ENCODE assay signal across 11 mouse cellular contexts in the genomic region with DNA sequence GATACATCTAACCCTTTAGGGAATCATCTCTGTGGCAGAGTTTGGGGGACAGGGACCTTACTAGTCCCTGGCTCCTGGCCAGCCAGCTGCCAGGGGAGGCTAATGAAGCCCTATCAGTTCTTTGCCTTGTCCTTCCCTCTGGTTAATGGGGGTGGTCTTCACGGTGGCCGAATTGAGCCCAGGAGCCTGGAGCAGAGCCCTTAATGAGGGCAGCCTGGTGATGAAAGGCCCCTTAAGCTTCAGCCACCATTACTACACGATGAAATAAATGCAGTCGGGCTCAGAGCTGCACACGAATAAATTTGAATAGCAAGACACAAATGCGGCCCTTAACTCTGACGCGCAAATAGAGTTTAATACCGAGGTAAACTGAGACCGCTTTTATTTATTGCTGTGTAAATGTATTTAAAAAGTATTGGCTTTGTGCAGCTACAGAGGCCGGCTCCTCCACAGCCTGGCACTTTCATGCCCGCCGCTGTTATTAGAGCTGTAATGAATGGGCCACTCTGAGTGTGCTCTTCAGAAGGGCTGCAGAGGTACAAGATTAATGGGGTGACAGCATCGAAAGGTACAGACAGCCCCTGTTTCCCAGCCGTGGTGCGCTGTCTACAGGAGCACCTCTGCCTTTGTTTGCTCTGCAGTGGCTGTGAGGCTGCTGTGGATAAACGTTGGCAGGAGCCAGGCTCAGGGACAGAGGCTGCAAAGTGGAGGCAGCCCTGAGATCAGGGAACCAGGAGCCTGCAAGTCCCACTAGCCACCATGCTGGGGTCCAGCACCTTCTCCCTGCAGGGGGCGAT.
DNase-seq lines count a peak whose midpoint lies in the region; ATAC-seq lines count a peak whose summit lies in the region.
"Had no signal": no experiment of that assay in that cellular context is flagged by ENCODE, and none has a peak within 500 bp of the region (broad histone marks: within the 10 kb centered on the region; RNA-seq: fewer than 3 reads in every experiment).

No protein-coding gene starts in this region.

- H3K9ac ChIP-seq in kidney, embryonic 15.5 days: no peak overlapping the region
- peak overlapping the region; percentile 55 for H3K9ac ChIP-seq in forebrain, embryonic 13.5 days
- H3K9ac ChIP-seq in neural tube, embryonic 14.5 days (replicated peaks; ENCODE audit: low read depth, low read length): no peak overlapping the region
- H3K9ac ChIP-seq: liver, embryonic 13.5 days had no signal

- WGBS in kidney, embryonic 15.5 days: 42% methylated on average over 18 of the region's 18 CpGs
- 9% methylated on average over 18 of the region's 18 CpGs for WGBS in forebrain, embryonic 13.5 days
- WGBS in limb, embryonic 10.5 days: 32% methylated on average over 18 of the region's 18 CpGs
- WGBS in neural tube, embryonic 14.5 days: 23% methylated on average over 18 of the region's 18 CpGs

- DNase-seq in kidney, adult 9 months: no peak
- DNase-seq in limb, embryonic 10.5 days (ENCODE audit: low spot score): peak; percentile 71
- DNase-seq in ovary, postnatal 10 days (ENCODE audit: low spot score): no peak
- DNase-seq in right cerebral cortex, postnatal 10 days (ENCODE audit: low spot score in 2 of 2): no peak
- DNase-seq in right cerebral cortex, postnatal 4 days: no peak
- DNase-seq: heart, postnatal 36 days; liver, embryonic 13.5 days had no signal

- H3K4me1 ChIP-seq in kidney, embryonic 15.5 days: peaks cover 28% of the 10 kb centered on the region
- H3K4me1 ChIP-seq in forebrain, embryonic 13.5 days: peaks cover 62% of the 10 kb centered on the region
- H3K4me1 ChIP-seq in limb, embryonic 10.5 days: peaks cover 86% of the 10 kb centered on the region
- H3K4me1 ChIP-seq in neural tube, embryonic 14.5 days (ENCODE audit: control insufficient read depth, insufficient read depth, low read length): peaks cover 38% of the 10 kb centered on the region
- H3K4me1 ChIP-seq: liver, embryonic 13.5 days had no signal

- H3K9me3 ChIP-seq in kidney, embryonic 15.5 days (replicated peaks): no peaks in the 10 kb centered on the region
- no peaks in the 10 kb centered on the region for H3K9me3 ChIP-seq in forebrain, embryonic 13.5 days (replicated peaks)
- H3K9me3 ChIP-seq in limb, embryonic 10.5 days (replicated peaks): no peaks in the 10 kb centered on the region
- H3K9me3 ChIP-seq in neural tube, embryonic 14.5 days (ENCODE audit: control insufficient read depth, low read length): no peaks in the 10 kb centered on the region
- H3K9me3 ChIP-seq: liver, embryonic 13.5 days had no signal

- H3K27me3 ChIP-seq in kidney, embryonic 15.5 days: peaks cover 6% of the 10 kb centered on the region; the same call in 1 of the 2 replicates
- H3K27me3 ChIP-seq in forebrain, embryonic 13.5 days: no peaks in the 10 kb centered on the region
- H3K27me3 ChIP-seq in limb, embryonic 10.5 days (ENCODE audit: low read depth, poor library complexity, severe bottlenecking): no peaks in the 10 kb centered on the region
- no peaks in the 10 kb centered on the region for H3K27me3 ChIP-seq in neural tube, embryonic 14.5 days (ENCODE audit: control insufficient read depth, insufficient read depth, low read length)
- H3K27me3 ChIP-seq: liver, embryonic 13.5 days had no signal

- H3K36me3 ChIP-seq in kidney, embryonic 15.5 days: no peaks in the 10 kb centered on the region
- H3K36me3 ChIP-seq in forebrain, embryonic 13.5 days (ENCODE audit: poor library complexity, severe bottlenecking): no peaks in the 10 kb centered on the region
- H3K36me3 ChIP-seq in limb, embryonic 10.5 days: no peaks in the 10 kb centered on the region
- H3K36me3 ChIP-seq in neural tube, embryonic 14.5 days (ENCODE audit: control insufficient read depth, insufficient read depth, low read length): no peaks in the 10 kb centered on the region
- H3K36me3 ChIP-seq: liver, embryonic 13.5 days had no signal

- ATAC-seq in kidney, embryonic 15.5 days (replicated peaks; ENCODE audit: low FRiP score): no peak
- ATAC-seq in forebrain, embryonic 13.5 days: peak; percentile 57
- peak; percentile 36; the same call in 1 of the 2 replicates for ATAC-seq in neural tube, embryonic 14.5 days (ENCODE audit: low read depth)

- H3K27ac ChIP-seq in kidney, embryonic 15.5 days: peak overlapping the region; percentile 7; the same call in 1 of the 2 replicates
- H3K27ac ChIP-seq in forebrain, embryonic 13.5 days: peak overlapping the region; percentile 77
- H3K27ac ChIP-seq in limb, embryonic 10.5 days: peak overlapping the region; percentile 88
- peak overlapping the region; percentile 49 for H3K27ac ChIP-seq in neural tube, embryonic 14.5 days (ENCODE audit: low read depth, low read length)
- H3K27ac ChIP-seq: layer of hippocampus, adult 2 months; liver, embryonic 13.5 days had no signal

- H3K4me2 ChIP-seq in kidney, embryonic 15.5 days: no peak overlapping the region
- peak overlapping the region; percentile 14 for H3K4me2 ChIP-seq in forebrain, embryonic 13.5 days
- no peak overlapping the region for H3K4me2 ChIP-seq in neural tube, embryonic 14.5 days (ENCODE audit: low read depth, low read length)
- H3K4me2 ChIP-seq: liver, embryonic 13.5 days had no signal

- no peak overlapping the region for H3K4me3 ChIP-seq in kidney, embryonic 15.5 days (replicated peaks)
- no peak overlapping the region for H3K4me3 ChIP-seq in forebrain, embryonic 13.5 days
- no peak overlapping the region; the same call in 1 of the 2 replicates for H3K4me3 ChIP-seq in limb, embryonic 10.5 days
- H3K4me3 ChIP-seq in neural tube, embryonic 14.5 days (ENCODE audit: low read depth, low read length): no peak overlapping the region
- H3K4me3 ChIP-seq: layer of hippocampus, adult 2 months; liver, embryonic 13.5 days had no signal

Comparison
In these comparisons a context has a peak if more than half of its experiments do, and no peak if none do; other contexts are left out.
1. H3K27ac ChIP-seq: peak in every context shown above with its lines; median percentile 88 in limb, embryonic 10.5 days; 77 in forebrain, embryonic 13.5 days; 49 in neural tube, embryonic 14.5 days; 7 in kidney, embryonic 15.5 days.